Mouse (Mus musculus) CH12.LX (cell line): ENCODE data around the gene Inafm2. TPM values are rescaled to one million over a fixed set of nuclear protein-coding genes. Genes with fewer than 3 reads are reported as not detected.

ENCODE experiments used
- DNase-seq: peaks from one replicate; pipeline ENCODE4 v3.0.0-alpha.2; 2013; ENCODE audit errors: extremely low read depth
- H3K27ac ChIP-seq: 2 replicates; pipeline ENCODE4 v1.5.1; 2012; ENCODE audit warnings: low read depth, mild to moderate bottlenecking, control low read depth, moderate library complexity; ENCODE audit not compliant: insufficient read depth
- H3K27me3 ChIP-seq: replicated peaks from 2 replicates; pipeline ENCODE3; 2012; ENCODE audit warnings: inconsistent platforms
- H3K36me3 ChIP-seq, 2 experiments: replicated peaks in 1 of 2; 2 replicates each; pipeline versions ENCODE3 to v1.6.1; 2012; ENCODE audit warnings: inconsistent platforms in 1 of 2, low read length in 1 of 2, mild to moderate bottlenecking in 1 of 2, mixed read lengths in 1 of 2, moderate library complexity in 1 of 2; ENCODE audit not compliant: control insufficient read depth in 1 of 2, insufficient read depth in 1 of 2
- H3K4me1 ChIP-seq, 2 experiments: 2 replicates each; pipeline ENCODE4 v1.6.1; 2012; ENCODE audit warnings: inconsistent platforms in 1 of 2, moderate library complexity in 1 of 2; ENCODE audit not compliant: insufficient read depth in 2 of 2, control insufficient read depth in 1 of 2
- H3K4me2 ChIP-seq: 2 replicates; pipeline ENCODE4 v1.6.1; 2012; ENCODE audit warnings: low read depth, mild to moderate bottlenecking, control low read depth; ENCODE audit not compliant: poor library complexity, insufficient read depth, severe bottlenecking
- H3K4me3 ChIP-seq, 3 experiments: fragments of 150-350 bp in 1 of 3; sonication (generic) in 1 of 3; replicated peaks in 1 of 3; 2 replicates each; pipeline versions ENCODE3 to v1.5.1; 2011 to 2012; ENCODE audit warnings: low read depth in 2 of 3, low read length in 2 of 3, mild to moderate bottlenecking in 2 of 3, moderate library complexity in 2 of 3, control low read depth in 1 of 3, improper control_type of control experiment in 1 of 3, inconsistent platforms in 1 of 3, mixed read lengths in 1 of 3; ENCODE audit not compliant: poor library complexity in 1 of 3
- H3K79me2 ChIP-seq: replicated peaks from 2 replicates; pipeline ENCODE4 v1.6.1; 2012; ENCODE audit warnings: mild to moderate bottlenecking, moderate library complexity; ENCODE audit not compliant: control insufficient read depth, poor library complexity, insufficient read depth, severe bottlenecking; ENCODE audit errors: extremely low read depth
- H3K9ac ChIP-seq: 2 replicates; pipeline ENCODE4 v1.6.1; 2012; ENCODE audit warnings: low read depth, mild to moderate bottlenecking, control low read depth, moderate library complexity; ENCODE audit not compliant: insufficient read depth
- H3K9me3 ChIP-seq: replicated peaks from 2 replicates; pipeline ENCODE3; 2012; ENCODE audit warnings: low read length, inconsistent platforms, mixed read lengths
- CHD1 ChIP-seq: IDR thresholded peaks from 2 replicates; pipeline ENCODE4 v1.6.1; 2012; ENCODE audit warnings: low read depth, low read length, improper control_type of control experiment, inconsistent platforms
- CHD2 ChIP-seq: IDR thresholded peaks from 2 replicates; pipeline ENCODE4 v1.6.1; 2011; ENCODE audit warnings: low read length, improper control_type of control experiment
- CTCF ChIP-seq, 2 experiments: IDR thresholded peaks in 1 of 2; conservative IDR thresholded peaks in 1 of 2; 2 replicates each; pipeline ENCODE4 v1.5.1; 2011 to 2012; ENCODE audit warnings: low read depth in 2 of 2, low read length in 2 of 2, improper control_type of control experiment in 1 of 2, inconsistent platforms in 1 of 2, mild to moderate bottlenecking in 1 of 2, moderate library complexity in 1 of 2
- ELF1 ChIP-seq: IDR thresholded peaks from 2 replicates; pipeline ENCODE4 v1.6.1; 2014; ENCODE audit warnings: low read depth, mild to moderate bottlenecking, inconsistent platforms, low read length, improper control_type of control experiment
- EP300 ChIP-seq: IDR thresholded peaks from 2 replicates; pipeline ENCODE4 v1.6.1; 2011; ENCODE audit warnings: low read length, improper control_type of control experiment
- ETS1 ChIP-seq: conservative IDR thresholded peaks from 2 replicates; pipeline ENCODE4 v1.6.1; 2012; ENCODE audit warnings: low read depth, mild to moderate bottlenecking, inconsistent platforms, low read length, improper control_type of control experiment, moderate library complexity
- JUND ChIP-seq: conservative IDR thresholded peaks from 2 replicates; pipeline ENCODE4 v1.6.1; 2011; ENCODE audit warnings: low read depth, low read length, improper control_type of control experiment
- KAT2A ChIP-seq: IDR thresholded peaks from 2 replicates; pipeline ENCODE4 v1.6.1; 2012; ENCODE audit warnings: low read length, improper control_type of control experiment, inconsistent platforms; ENCODE audit not compliant: insufficient replicate concordance
- MAFK ChIP-seq: IDR thresholded peaks from 2 replicates; pipeline ENCODE4 v1.6.1; 2011; ENCODE audit warnings: low read length, improper control_type of control experiment; ENCODE audit not compliant: insufficient replicate concordance
- MAZ ChIP-seq: IDR thresholded peaks from 2 replicates; pipeline ENCODE4 v1.6.1; 2012; ENCODE audit warnings: low read depth, mild to moderate bottlenecking, inconsistent platforms, low read length, improper control_type of control experiment, moderate library complexity
- MEF2A ChIP-seq: IDR thresholded peaks from 2 replicates; pipeline ENCODE4 v1.6.1; 2014; ENCODE audit warnings: low read depth, mild to moderate bottlenecking, inconsistent platforms, low read length, improper control_type of control experiment, borderline replicate concordance
- MXI1 ChIP-seq: IDR thresholded peaks from 2 replicates; pipeline ENCODE4 v1.6.1; 2011; ENCODE audit warnings: mild to moderate bottlenecking, low read depth, low read length, improper control_type of control experiment
- MYC ChIP-seq: IDR thresholded peaks from 2 replicates; pipeline ENCODE4 v1.6.1; 2011; ENCODE audit warnings: low read depth, mild to moderate bottlenecking, improper control_type of control experiment, low read length
- NELFE ChIP-seq: IDR thresholded peaks from 2 replicates; pipeline ENCODE4 v1.6.1; 2011; ENCODE audit warnings: low read depth, low read length, improper control_type of control experiment
- PAX5 ChIP-seq: IDR thresholded peaks from 2 replicates; pipeline ENCODE4 v1.6.1; 2012; ENCODE audit warnings: low read length, inconsistent platforms, mixed read lengths
- POLR2A ChIP-seq: IDR thresholded peaks from 2 replicates; pipeline ENCODE4 v1.6.1; 2011; ENCODE audit warnings: low read depth, mild to moderate bottlenecking, improper control_type of control experiment, low read length
- RAD21 ChIP-seq: IDR thresholded peaks from 2 replicates; pipeline ENCODE4 v1.6.1; 2011; ENCODE audit warnings: low read depth, mild to moderate bottlenecking, low read length, improper control_type of control experiment, moderate library complexity
- RCOR1 ChIP-seq: conservative IDR thresholded peaks from 2 replicates; pipeline ENCODE4 v1.6.1; 2012; ENCODE audit warnings: low read depth, mild to moderate bottlenecking, inconsistent platforms, low read length, improper control_type of control experiment
- TBP ChIP-seq: conservative IDR thresholded peaks from 2 replicates; pipeline ENCODE4 v1.6.1; 2011; ENCODE audit warnings: low read depth, low read length, improper control_type of control experiment
- ZC3H11A ChIP-seq: IDR thresholded peaks from 2 replicates; pipeline ENCODE4 v1.6.1; 2012; ENCODE audit warnings: low read depth, mild to moderate bottlenecking, inconsistent platforms, low read length, improper control_type of control experiment
- ZMIZ1 ChIP-seq: IDR thresholded peaks from 2 replicates; pipeline ENCODE4 v1.6.1; 2012; ENCODE audit warnings: low read depth, mild to moderate bottlenecking, inconsistent platforms, low read length, improper control_type of control experiment
- dilution Hi-C: fragments of 300-500 bp; cut with MboI; formaldehyde crosslinking; loops from 2 replicates; pipeline ENCODE4 v1.14.3; 2020; ENCODE audit warnings: low sequenced_read_pairs; ENCODE audit not compliant: extremely low pct_unique_long_range_greater_than_20kb, extremely low pct_ligation_motif_present
- in situ Hi-C: fragments of 300-500 bp; cut with MboI; formaldehyde crosslinking; loops from 3 replicates; pipeline ENCODE4 v1.14.3; 2019; ENCODE audit warnings: low sequenced_read_pairs, low pct_ligation_motif_present, low pct_unique_long_range_greater_than_20kb, mixed read lengths
- polyA plus RNA-seq: library from polyadenylated mRNA; unstranded; fragments of >175 nt; gene quantifications from 2 replicates; pipeline ENCODE4 v1.2.1, GENCODE M21; 2012; ENCODE audit warnings: low read depth; ENCODE audit not compliant: insufficient read length
- total RNA-seq, 2 experiments: library from RNA; depleted of rRNA; stranded (reverse); fragments of 300-350 nt in 1 of 2; fragments of >200 nt in 1 of 2; gene quantifications; 2 replicates each; pipeline ENCODE4 v1.2.3; 2012 to 2014

Inafm2 gene
- total and polyA plus RNA-seq, 3 experiments = 2.7 to 4.2 (median 3.6) TPM

GRCm38 (mm10) chr2:118696451-118697308, 48.9 kb upstream of the Inafm2 start:
- Histone ChIP-seq H3K79me2 (no peaks in the 10 kb centered on the region), H3K4me2 (no peak overlapping the region), H3K4me1 (peaks cover 0 to 13% of the 10 kb centered on the region in 2 experiments; a peak in 2 of 4 replicates)
- TF ChIP-seq TBP = no peak
- no peak for TF ChIP-seq PAX5
- TF ChIP-seq ZMIZ1 = no peak
- no peak for TF ChIP-seq MAZ
- TF ChIP-seq RCOR1 = no peak
- TF ChIP-seq, all 38 proteins: peak for 0
- dilution Hi-C loops = no loop called here
- in situ Hi-C loops = no loop called here
- Histone ChIP-seq H3K9ac (no peak overlapping the region), H3K9me3 (peaks cover 2% of the 10 kb centered on the region), H3K4me3 (no peak overlapping the region), H3K36me3 (no peaks in the 10 kb centered on the region), H3K27me3 (no peaks in the 10 kb centered on the region), H3K27ac (no peak overlapping the region)
- no peak for DNase-seq

DNA sequence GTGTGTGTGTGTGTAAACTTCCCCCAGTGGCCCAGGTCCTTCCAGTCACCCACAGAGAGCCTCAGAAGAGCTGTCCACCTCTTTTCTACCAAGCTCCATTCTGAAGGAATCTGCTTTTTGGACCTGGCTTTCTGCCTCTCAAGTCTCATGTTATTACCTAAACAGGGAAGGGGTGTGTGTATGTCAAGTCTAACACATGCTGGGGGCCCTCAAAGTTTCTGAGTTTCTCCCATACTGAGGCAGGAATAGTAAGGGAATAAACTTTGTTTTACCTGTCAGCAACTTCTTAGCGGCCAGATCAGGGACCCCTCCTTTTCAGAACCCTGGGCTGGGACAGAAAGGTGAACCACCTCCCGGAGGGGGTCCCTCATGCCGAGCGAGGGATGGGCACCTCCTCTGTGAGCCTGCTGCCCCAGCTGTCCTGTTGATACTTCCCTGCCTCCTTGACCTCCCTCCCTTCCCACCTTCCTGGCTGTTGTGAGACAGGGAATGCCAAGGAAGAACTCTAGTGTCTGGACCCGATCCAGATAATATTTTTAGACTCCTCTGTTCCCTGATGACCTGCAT, 48.2 kb upstream of the Inafm2 start:
- peaks cover 7% of the 10 kb centered on the region for H3K9me3 ChIP-seq
- no peaks in the 10 kb centered on the region for H3K27me3 ChIP-seq
- H3K36me3 ChIP-seq = no peaks in the 10 kb centered on the region
- H3K4me1 ChIP-seq = peaks cover 0 to 13% of the 10 kb centered on the region in 2 experiments; a peak in 2 of 4 replicates
- no peak overlapping the region for H3K4me2 ChIP-seq
- dilution Hi-C loops = no loop called here
- no peak overlapping the region for H3K27ac ChIP-seq
- no peak overlapping the region for H3K9ac ChIP-seq
- in situ Hi-C loops = no loop called here
- H3K4me3 ChIP-seq = no peak overlapping the region
- H3K79me2 ChIP-seq = no peaks in the 10 kb centered on the region
- TF ChIP-seq RAD21 (no peak), MXI1 (no peak), MYC (no peak), KAT2A (no peak), CTCF (conservative IDR thresholded peaks at IDR 0.05 in 1 of 2, IDR thresholded peaks at IDR 0.05 in 1 of 2; ENCODE audit: low read depth in 2 of 2, low read length in 2 of 2) (no peak), EP300 (no peak), MEF2A (no peak), ETS1 (no peak), CHD1 (no peak), MAFK (no peak), RCOR1 (no peak), ELF1 (no peak), MAZ (no peak), JUND (no peak), CHD2 (no peak), NELFE (no peak), ZC3H11A (no peak), POLR2A (no peak)
- DNase-seq = no peak
